Mouse (Mus musculus) retina, postnatal 1 day (tissue): ENCODE results near the gene Med13l.

Source experiments
- DNase-seq: peaks from one replicate; pipeline ENCODE4 v3.0.0-alpha.2; 2012

The Med13l gene

DNA sequence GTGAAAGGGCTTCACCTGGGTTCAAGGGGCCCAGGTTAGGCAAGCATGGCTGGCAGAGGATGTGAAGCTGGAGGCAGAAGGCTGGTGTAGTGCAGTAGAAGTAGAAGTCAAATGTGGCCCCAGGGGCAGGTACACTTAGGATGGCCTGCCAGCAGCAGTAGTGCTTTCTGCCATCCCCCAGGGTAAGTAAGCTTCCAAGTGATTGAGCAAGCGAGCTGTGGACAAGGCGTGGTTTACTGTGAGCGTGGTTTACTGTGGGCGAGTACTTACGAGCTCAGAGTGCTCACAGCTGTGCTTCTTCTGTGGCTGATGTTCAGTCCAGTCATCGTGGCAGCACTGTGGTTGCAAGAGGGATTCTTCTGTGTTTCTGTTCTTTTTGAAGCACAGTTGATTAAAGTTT is 103.5 kb downstream of the Med13l start:
- DNase-seq, result no peak

DNA sequence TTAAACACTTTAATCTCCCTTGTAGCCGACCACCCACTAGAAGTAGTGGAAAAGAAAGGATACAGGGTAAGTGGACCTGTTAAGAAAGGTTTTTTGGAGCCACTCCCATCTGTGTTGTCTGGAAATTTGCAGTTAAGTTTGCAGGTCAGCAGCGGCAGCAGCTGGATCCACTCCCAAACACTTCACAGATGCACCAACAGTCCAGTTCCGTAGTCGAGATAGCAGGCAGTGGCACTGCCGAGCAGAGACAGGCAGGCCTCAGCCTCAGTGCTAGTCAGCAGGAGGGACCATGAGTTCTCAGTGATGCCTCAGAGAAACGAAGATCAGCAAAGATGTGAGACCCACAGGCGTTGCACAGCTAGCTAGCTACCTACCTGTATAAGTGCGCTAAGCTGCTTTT is 104.5 kb downstream of the Med13l start:
- no peak for DNase-seq

DNA sequence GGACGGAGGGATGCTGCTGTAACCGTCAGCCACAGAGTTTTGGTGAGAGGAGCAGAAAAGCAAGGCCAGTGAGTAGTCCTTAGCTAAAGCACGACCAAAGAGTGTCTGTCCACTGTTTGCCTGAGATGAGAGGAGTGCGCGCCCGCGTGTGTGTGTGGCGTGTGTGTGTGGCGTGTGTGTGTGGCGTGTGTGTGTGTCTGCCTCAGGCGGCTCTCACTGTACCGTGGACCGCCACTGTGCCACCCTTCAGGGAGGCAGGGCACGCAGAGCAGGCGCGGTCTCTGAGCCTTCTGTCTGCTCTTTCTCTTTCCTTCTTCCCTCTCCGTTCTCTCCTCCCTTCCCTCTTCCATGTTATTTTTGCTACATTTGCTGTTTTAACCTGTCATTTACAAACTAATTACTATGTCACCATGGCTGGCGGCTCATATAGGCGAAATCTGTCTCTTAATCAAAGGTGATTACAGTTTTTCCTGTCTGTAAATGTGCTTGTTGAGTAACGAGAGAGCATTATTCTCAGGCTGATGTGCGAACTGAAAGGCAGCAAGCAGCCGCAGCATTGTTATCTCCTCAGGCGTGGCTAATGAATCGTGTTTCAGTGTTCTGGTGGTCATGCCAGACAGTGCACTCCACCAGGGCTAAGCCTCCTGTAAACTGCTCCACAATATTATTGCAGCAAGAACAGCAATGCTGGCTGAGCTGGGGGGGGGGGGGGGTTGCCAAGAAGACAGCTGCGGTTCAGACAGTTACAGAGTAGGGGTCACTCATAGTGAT is 106.1 kb downstream of the Med13l start:
- DNase-seq, result peak; percentile 93

DNA sequence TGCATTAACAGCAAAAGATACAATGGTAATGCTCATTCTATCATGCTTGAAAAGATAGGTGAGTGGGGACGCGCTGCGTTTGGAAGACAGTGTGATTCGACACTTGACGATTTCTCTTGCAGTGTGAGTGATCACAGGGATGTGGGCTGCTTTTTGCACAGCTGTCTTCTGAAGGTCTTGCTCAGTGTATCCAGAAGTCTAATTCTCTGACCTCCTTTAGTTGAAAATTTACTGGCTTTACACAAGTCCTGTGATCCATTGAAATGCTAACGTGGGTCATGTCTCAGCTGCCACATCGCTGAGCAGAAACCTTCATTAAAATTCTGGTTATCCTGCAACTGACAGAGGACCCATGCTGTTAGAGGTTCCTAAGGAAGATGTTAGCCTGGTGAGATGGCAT is 107.4 kb downstream of the Med13l start:
- no peak for DNase-seq

DNA sequence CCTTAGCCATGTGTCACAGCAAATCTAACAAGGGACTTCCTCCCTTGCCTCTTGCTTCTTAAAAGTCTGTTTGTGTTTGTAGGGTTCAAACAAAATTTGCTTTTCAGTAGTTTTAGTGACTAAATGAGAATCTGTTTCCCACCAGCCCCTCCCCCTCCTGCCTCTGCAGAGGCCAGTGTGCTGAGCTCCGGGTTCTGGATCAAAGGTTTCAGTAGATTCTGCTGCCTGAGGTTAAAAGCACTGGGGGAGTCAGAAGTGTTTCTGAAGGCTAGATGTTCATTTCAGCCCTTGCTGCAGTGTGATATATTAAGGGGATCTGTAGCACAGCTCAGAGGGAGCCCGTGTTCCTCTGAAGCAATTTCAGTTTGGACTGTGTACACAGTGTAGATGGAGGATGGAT is 108.5 kb downstream of the Med13l start:
- no peak for DNase-seq

DNA sequence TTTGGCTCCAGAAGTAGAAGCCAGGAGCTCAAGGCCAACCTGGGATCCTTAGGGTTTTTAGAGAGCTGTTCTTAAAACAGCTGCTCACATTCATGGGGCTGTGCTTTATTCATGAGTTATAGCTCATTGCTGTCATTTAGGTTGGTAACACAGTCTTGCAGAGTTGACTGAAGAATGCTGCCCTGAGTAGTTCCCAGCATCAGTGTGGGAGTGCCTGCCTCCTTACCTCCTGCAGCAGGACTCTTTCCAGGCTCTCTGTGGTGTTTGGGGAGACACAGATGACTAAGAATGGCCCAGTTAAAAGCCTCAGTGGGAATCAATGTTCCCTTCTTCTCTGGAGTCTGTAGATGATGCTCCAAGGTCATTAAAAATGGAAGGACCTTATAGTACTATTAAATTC is 111.6 kb downstream of the Med13l start:
- DNase-seq, result no peak

DNA sequence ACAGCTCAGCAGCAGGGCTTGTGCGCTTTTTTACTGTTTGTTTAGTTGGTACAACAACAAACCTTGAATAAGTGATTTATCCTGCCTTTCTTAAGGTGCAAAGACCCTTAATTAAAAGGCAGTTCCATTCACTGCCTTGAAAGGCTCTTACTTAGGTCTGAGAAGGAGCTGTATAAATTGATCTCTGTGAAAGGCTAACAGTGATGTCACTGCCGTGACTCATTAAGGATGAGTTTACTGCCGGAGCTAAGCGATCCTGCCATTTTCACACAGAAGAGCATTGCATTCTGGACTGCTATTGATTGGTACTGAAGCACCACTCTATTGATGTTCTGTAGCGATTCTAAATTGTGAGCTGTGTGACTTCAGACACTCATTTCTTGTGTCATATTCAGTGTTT is 113.4 kb downstream of the Med13l start:
- no peak for DNase-seq

DNA sequence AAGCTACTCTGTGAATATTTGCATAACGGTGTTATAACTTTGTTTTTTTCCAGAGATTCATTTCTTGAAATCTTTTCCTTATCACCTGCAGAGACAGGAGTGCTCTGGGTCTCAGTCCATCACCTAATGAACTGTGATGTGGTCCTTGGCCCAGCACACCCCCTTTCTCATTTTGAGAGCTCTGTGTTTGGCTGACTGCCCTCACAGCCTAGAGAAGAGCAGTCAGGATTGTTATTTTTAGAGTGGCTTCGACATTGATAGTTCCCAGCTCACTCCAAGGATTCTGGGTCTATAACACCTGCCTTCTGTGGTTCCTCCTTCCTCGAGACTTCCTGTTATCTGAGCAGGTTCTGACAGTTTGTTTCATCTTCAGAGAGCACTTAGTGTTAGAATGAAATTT is 113.8 kb downstream of the Med13l start:
- DNase-seq, result no peak

DNA sequence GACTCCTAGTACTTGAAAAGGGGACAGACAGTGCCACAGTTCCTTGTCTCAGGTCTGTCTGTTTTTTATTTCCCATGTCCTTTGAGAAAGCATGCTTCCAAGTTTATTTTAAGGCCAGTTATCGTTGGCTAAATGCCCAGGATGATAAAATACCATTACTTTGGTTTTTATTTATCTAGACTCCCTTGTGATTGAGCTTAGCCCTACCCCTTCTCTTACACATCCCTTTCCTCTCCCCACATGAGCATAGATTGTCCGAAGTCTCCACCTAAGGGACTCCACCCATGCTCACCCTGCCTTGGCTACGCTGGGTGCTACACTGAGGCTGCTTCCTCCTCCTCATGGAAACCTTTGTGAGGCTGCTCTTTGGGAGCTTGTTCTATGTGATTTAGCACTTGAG is 115.2 kb downstream of the Med13l start:
- DNase-seq, result no peak

DNA sequence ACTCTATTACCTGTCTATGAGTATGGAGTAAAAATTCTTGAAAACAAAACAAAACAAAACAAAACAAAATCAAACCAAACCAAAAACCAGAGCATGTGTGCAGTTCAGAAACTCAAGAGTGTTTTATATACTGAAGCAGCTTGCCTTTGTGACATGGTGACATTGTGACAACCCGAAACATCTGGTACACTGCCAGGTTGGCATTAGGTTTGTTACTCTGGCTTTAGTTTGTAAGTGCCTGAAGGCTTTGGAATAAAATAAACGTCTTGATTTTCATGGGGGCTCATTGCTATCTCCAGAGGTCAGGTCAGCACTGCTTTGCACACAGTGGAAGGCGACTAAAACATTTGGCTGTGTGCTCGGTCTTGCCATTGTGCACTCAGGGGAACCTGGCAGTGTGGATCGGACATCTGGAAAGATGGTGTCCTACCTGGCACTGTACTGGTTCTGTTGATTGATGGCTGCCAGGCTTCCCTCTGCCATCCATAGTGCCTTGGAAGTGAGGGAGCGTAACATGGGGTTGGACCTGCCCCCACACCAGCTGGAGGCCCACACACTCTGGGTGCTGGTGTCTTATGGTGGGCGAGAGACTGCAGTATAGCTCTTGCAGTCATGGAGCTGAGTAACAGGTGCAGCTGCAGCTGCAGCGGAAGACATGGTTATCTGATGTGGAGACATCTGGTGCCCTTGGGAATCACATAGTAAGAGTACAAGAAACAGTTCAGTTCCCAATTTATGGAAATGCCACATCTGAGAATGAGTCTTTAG is 115.9 kb downstream of the Med13l start:
- DNase-seq, result no peak

DNA sequence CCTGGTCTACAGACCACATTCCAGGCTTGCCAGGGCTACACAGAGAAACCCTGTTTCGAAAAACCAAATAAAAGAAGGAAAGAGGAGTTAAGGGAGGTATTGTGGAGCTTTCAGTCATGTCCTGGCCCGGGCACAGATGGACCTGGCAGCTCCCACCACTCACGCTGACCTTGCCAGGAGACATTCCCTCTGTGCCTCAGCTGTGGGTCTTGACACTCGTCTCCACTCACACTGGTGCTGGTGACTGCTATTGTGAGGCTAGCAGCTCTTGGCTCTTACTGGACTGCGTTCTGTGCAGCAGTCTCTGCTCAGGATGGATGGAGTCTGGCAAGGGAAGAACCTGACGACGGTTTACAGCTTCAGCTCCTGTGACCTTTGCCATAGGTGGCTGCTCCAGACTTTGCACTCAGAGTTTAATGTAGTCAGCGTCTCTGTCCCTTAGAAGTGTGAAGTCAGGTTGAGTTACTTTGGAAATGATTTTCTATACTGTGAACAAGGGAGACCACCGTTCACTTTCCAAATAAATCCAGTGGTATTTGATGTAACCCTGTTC is 118.9 kb downstream of the Med13l start:
- DNase-seq, result no peak

DNA sequence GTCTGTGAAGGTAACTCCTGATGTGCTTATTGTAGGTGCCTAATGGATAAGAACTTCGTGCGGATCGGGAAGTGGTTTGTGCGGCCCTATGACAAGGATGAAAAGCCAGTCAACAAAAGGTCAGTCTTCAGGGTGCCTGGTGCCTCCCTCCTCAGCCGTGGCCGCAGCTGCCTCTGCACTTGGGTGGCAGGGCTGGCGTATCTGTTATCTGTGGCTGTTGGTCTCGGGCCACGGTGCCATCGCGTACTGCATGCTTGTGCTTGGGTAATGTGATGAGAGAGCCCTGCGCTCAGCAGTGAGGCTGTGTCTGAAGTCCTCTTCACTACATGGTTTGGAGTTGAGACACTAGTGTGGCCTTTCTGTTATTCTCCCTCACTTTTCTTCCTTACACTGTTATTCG is 120.4 kb downstream of the Med13l start:
- DNase-seq, result no peak

DNA sequence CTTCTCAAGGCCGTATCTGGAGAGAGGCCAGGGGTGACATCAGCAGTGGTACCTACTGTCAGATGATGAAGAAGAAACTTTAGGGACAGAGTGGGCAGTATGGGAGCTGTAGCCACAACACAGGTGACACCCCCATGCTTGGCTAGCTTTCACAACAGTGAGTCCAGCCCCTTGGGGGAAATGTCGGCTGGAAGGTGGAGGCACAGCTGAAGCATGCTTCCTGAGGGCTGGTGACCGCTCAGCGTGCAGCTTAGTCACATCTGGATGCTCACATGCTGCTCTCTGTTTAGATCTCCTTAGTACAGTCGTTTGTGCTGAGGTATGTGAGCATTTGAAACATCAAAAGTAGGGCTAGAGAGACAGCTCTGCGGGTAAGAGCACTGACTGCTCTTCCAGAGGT is 121.5 kb downstream of the Med13l start:
- no peak for DNase-seq

DNA sequence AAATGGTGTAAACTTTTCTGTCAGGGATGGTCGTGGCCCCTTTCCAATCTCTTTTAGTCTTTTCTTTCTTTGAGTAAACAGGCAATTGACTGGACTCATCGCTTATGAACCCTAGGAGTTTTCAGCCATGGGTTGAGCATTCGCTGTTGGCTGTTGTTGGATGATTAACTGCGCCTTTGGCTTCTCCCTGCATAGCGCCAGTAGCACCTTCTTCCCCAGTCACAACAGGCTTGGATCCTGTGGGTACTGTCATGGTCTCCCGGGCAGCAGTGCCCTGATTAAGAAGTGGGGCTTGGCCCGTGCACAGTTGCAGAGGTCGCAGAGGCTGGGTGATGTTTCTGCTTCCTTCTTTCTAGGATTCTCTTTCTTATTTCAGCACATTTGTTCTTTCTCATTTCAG is 124.7 kb downstream of the Med13l start:
- DNase-seq, result no peak

DNA sequence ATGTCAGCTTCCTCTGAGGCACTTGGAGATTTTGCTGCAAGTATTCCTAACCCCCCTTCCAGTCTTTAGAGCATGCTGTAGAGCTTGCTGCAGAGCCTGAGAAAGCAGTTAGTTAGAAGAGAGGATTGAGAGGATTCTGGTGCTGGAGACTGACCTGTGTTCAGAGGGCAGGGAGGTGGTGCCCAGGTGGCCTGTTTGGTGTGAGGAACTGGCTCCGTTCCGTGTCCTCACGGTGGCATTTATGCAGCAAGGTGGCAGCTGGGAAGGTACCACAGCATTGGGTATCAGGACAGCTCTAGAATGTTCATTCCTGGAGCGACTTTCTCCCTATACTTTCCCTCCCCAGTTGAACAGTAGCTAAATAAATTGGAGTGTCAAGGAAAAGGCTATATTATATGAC is 125.5 kb downstream of the Med13l start:
- DNase-seq, result no peak

DNA sequence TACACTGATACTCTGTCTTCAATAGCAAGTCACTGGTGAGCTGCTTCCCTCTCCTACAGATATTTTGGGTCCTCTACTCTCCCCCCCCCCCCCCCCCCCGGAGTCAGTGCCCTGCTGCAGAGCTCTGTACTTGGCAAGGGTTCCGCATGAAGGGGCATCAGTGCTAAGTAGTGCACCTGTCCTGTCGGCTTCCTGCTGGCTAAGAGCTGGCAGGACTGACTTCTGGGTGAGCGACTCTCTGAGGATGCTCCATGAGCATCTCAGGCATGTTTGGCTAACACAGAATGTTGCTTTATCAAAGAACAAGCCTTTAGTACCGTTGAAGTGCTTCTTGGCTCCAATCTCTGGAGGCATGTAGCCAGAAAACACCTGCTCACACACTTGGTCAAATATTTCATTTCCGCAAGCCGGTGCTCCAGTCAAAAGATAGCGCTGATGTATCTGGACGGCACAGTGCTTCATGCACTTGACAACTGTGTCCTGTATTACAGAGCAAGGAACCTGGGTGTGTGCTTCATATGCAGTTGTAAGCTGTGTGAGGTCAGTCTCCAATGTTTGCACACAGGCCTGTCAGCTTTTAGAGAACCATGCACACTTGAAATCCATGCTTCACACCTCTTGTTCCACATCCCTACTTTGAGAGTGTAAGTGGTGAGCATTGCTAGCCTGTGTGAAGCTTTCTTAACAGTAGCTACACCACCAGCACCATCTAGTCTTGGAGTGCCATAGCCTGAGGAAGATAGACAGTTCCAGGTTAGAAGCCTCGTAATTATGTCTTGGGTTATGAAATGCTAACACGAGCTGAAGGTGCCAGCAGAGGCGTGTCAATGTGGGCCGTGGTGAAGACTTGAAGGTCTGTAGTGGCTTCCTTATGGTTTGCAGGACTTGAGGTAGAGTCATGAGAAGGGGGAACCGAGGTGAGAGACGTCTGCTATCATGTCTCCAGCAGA is 128.7 kb downstream of the Med13l start:
- no peak for DNase-seq

DNA sequence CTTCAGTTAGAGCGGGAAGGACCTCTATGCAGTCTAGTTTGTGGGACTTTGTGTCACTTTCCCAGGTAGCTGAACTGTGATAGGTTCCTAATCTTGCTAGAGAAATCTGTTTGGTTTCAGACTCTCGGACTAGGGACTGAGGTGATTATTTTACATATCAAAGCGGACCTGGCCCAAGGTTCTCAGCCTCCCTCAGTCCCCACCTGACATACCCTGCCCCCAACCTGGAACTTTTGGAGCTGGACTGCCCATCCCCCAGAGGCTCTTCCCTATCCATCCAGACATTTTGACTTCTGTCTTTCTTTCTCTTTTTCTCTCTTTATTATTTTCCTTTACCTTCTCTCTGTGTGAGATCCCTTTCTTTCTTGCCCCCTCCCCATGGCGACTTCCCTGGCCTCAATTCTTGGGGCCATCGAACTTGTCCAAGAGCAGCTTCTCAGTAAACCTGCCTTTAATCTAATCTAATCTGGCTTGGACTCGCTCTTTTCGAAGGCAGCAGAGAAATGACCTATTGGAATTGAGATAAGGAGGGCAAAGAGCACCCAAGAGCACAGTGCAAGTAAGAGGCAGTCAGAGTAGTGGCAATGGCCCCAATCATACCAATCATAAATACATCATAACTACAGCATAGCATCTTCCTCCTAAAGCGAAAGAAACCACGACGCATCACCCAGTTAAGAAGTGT is 130.7 kb downstream of the Med13l start:
- no peak for DNase-seq

DNA sequence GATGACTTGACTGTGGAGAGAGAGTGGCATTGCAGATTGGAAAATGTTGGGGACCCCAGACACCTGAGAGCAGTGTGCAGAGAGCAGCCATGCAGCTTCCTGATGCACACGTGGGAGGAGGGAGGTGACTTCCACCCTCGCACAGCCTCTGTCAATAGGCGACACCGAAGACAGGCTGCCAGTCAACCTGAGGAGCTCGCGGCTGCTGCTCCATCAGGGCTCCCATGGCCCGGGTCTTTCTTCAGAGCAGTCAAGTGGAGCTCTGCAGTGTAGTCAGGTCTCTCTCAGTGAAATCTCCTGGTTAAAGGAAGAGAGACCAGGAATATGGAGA is 131.2 kb downstream of the Med13l start:
- no peak for DNase-seq

DNA sequence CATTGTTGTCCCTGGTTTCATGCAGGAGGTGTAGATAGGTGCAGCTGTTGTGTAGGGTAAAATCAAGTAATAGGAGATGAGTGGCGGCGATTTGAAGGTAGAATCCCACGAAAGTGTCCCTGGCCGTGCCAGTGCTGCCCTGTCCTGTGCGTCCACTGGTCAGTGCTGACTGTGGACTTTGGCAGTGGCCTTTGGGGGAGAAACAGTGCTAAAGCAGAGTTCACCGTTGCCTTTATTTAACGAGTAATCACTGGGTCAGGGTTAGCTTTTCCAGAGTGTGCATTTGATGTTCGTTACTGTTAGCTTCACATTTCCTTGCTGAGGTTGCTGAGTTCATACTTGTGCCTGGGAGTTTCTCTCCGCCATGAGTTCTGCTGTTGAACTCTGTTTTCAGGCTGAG is 133.5 kb downstream of the Med13l start:
- DNase-seq, result no peak

DNA sequence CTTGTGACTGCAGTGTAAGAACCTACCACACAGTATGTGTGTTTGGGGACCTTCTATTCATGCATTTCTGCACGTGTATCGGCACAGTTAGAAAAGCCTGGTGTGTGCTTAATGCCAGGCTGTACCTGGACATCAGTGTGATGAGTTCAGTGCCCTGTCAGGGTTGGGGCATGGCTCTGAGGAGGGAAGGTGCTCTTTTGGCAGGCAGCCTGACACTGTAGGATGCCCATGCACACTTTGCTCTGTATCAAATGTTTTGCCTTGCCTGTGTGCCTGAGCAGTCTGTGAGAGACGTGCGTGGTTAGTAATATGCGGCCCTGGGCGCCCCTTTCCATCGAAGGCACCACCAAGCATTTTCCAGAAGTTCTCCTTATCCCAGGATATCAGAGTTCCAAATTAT is 136.6 kb downstream of the Med13l start:
- DNase-seq, result no peak

DNA sequence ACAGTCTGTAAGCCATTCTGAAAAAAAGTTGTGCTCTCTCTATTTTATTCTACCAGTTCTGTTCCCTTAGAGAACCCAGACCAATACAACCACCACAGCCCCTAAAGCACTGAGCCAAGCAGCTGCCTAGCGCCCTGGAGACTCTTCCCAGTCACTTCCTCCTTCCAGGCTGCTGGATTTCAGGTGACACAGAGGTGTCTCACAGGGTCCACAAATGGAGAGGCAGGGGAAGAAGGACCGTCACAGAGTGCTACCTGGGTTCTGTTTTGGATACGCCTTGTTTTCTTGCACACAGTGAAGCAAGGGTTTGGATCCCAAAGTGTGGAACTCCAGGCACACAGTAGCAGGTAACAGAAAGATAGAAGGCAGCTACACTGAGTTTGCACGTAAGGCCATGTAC is 140.5 kb downstream of the Med13l start:
- no peak for DNase-seq

DNA sequence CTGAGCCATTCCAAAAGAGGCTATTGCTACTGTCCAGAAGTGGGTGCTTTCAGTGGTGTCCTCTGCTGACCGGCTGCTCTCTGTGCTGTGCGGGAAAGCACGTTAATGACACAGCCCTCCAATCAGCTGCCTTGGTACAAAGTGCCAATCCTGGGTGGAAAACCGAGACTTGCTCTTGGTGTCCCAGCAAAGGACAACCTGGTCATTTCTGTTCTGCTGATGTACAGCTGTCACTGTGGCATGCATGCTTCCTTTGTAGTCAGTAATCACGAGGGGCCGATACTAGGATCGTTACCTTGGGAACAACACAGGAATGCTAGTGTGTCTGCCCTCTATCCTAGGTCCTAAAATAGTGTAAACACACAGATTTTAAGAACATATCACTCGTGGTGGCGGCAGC is 142.2 kb downstream of the Med13l start:
- no peak for DNase-seq

DNA sequence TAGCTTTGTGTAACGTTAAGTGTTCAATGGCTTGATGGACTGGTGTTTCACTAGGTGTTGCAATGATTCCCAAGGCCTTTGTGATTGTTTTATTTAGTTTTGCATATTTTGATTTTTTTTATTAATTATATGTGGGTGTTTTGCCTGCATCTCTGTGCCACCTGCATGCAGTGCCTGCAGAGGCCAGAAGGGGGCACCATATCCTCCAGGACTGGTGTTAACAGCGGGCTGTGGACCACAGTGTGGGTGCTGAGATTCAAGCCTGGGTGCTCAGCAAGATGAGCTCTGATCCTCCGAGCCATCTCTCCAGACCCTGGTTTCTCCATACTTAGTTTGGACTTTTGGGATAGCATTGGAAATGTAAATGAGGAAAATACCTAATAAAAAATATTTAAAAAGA is 143.7 kb downstream of the Med13l start:
- DNase-seq, result no peak
